Mouse (Mus musculus): ENCODE results near the gene Wars.

Wars gene

DNA sequence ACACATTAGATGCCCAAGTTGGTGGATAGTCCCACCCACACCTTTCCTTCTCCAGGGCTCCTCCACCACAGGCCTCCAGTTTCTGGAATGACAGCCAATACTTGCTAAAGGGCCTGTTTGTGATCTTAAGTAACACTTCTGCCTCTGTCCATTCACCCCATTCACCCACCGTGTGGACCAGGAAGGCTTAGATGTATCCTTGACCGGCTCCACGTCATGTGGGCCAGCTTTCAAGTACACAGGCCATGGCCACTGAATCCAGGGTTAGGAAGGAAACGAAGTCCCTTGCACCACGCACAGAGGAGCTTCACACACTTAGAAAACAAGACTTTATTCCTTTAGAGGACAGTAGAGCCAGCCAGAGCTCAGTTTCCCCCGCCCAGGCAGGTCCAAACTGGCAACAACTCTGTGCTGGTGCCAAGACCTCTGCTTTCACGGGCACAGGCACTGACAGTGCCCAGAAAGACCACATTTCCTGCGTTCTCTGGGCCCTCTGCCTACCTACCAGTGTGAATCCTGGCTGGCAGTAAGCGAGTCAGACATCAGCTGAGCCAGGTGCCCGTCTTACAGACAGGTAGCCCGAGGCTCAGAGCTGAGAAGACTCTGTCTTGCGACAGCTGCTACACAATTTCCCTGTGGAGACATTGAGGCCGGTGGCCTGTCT lies 68.3 kb downstream of the Wars start:
- no peak for DNase-seq (ENCODE audit: low spot score)

DNA sequence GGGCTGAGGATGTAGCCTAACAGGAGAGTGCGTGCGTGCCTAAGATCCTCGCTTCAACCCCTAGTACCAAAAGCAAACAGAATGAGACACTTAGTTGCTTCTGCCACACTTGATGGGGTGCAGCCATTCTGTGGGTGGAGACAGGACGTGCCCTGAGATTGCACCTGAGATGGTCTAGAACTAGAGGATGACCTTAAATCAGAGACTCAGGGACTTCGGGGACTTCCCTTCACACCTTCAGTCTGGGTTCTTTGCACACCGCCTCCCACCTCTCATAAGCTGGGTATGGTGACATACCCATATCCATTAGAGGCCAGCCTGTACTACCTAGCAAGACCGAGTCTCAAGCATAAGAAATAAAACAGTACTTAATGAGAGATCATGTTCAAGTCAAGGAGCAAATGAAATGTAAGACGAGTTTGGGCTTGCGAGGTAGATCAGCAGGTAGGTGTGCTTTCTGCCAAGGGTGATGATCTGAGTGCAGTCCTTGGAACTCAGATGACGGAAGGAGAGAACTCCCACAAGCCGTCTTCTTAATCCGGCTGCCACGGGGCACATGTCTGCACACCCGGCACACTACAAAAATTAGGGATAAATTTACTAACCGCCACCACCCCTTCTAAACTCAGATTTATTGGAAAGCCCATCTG lies 69.6 kb downstream of the Wars start:
- no peak for DNase-seq (ENCODE audit: low spot score)

DNA sequence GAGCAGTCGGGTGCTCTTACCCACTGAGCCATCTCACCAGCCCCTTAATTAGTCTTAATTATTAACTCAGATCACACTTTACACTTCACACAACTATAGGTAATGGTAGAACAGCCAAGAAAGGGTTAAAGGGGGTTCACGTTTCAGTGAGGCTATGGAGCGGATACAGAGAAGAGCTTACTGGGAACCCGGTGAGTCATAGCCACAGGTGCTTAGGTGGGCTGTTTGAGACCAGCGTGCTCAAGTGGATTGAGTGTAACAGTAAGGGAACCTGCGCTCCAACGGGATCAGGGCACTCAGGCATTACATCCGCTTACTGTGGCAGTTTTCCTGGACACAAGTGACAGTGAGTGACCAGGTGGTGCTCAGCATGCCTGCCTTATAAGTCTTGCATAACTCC lies 70.9 kb downstream of the Wars start:
- DNase-seq (ENCODE audit: low spot score): no peak

DNA sequence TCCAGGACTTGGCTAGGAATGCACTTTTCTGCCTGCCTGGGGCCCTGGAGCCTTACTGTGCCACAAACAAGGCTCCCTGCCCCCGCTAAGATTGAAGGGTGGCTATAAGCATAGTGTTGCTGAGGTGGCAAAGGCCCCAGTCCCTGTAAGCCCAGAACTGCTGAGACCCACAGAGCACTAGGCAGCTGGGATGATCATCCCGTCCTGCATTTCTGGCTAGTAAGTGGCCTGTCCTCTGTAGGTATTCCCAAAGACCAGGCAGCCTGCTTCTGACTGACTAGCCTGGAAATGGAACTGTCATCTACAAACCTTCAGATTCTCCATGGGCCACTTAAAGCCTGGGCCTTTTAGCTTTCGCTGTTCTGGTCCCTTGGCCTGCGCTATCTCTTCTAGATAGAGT lies 73.5 kb downstream of the Wars start:
- DNase-seq (ENCODE audit: low spot score): no peak

DNA sequence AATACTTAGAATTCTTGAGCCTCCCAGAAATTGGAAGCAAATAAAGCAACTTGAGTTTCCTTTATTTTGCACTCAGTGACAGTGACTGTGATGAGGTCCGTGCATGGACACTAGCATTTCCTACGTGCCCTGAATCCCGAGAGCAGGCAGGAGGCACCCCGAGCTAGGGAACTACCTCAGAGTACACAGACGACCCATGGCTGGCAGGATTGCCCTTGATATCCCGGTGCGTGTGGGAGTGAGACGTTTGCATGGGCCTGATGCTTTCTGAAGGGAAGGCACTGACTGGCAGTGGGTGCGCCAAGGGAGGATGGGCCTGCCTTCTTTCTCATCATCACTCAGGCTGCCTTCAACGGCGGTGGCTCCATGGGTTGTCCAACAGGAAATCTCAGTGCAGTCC lies 77.4 kb downstream of the Wars start:
- DNase-seq (ENCODE audit: low spot score): no peak

DNA sequence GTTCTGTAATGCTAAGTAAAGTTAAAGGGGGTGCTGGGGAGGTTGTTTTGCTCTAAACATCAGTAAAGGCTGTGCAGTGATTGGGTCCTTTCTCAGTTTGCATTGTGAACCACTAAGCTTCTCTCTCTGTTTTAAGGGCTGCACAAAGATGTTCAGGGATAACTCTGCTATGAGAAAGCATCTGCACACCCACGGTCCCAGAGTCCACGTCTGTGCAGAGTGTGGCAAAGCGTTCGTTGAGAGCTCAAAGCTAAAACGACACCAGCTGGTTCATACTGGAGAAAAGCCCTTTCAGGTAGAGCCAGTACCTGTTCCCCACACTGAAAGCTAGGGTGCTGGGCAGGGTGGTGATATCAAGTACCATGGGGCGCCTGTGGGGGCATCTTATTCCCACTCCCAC lies 79.5 kb downstream of the Wars start:
- DNase-seq (ENCODE audit: low spot score): no peak

DNA sequence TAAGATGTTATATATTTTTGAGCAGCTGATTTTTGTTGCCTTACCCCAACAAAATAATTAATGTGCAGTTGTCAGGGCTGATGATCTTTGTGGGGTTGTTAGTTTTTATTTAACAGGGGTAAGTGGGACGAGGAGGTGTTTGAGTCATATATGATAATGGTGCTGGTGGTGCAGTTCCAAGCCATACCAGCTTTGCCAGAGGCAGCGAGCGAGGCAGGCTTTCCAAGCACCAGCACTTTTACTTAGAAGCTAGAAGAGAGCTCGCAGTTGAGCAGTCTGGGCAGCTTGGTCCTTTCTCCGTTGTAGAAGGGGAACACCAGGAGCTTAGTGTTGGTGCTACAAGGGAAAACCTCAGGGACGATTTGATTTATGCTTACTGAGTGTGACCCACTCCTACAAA lies 81.5 kb downstream of the Wars start:
- DNase-seq (ENCODE audit: low spot score): no peak

DNA sequence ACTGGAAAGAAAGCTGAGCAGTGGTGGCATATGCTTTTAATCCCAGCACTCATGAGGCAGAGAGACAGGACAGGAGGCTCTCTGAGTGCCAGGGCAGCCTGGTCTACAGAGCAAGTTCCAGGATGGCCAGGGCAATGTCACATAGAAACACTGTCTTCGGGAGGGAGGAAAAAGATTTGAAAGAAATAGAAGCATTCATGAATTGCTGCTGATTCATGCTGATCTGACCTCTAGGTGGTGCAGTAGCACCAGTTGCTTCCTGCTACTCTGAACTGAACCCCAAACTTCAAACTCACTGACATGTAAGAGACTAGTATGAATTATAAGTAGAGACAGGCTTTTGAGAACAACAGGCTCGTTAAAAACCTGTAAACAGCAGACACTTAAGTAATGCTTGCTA lies 82.8 kb downstream of the Wars start:
- no peak for DNase-seq (ENCODE audit: low spot score)

DNA sequence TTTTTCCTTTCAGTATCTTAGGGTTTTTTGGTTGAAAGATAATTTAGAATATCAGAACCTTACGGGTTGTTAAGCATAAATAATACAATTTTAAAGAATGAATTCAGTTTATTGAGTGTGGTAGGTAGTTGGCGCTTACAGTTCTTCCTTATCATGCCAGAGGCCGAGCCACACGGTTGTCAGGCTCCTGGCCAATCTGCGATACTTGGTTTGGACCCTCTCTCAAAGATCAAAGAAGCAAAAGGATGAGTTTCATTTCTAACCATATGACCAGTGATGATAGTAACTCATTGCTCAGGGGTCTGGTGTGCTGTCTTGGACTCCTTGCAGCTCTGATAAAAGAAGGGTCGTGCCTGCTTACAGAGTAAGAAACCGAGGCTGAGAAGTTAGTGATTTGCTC lies 83.7 kb downstream of the Wars start:
- no peak for DNase-seq (ENCODE audit: low spot score)
